Mouse (Mus musculus) liver, embryonic 15.5 days (tissue): ENCODE measurements around the gene Mrnip. TPM values are rescaled to one million over a fixed set of nuclear protein-coding genes. Genes with fewer than 3 reads are reported as not detected.

Experiments used
- ATAC-seq: fragments of 200-750 bp; cut with Nextera tagmentation; 2 replicates; pipeline ENCODE4 v1.8.0; 2017; ENCODE audit warnings: moderate number of reproducible peaks, mild to moderate bottlenecking, moderate library complexity; ENCODE audit not compliant: insufficient read depth
- H3K27ac ChIP-seq: fragments of 300-500 bp; sonication (generic); replicated peaks from 2 replicates; pipeline ENCODE4 v1.5.1; 2015; ENCODE audit warnings: mild to moderate bottlenecking, inconsistent platforms
- H3K27me3 ChIP-seq: fragments of 300-500 bp; sonication (generic); 2 replicates; pipeline ENCODE4 v1.6.1; 2015; ENCODE audit warnings: mild to moderate bottlenecking, inconsistent platforms
- H3K36me3 ChIP-seq: fragments of 300-500 bp; sonication (generic); replicated peaks from 2 replicates; pipeline ENCODE4 v1.6.1; 2015; ENCODE audit warnings: moderate library complexity, mild to moderate bottlenecking, inconsistent platforms
- H3K4me1 ChIP-seq: fragments of 300-500 bp; sonication (generic); replicated peaks from 2 replicates; pipeline ENCODE4 v1.6.1; 2015; ENCODE audit warnings: inconsistent platforms
- H3K4me2 ChIP-seq: fragments of 300-500 bp; sonication (generic); 2 replicates; pipeline ENCODE4 v1.6.1; 2015; ENCODE audit warnings: moderate library complexity, mild to moderate bottlenecking, inconsistent platforms
- H3K4me3 ChIP-seq: fragments of 300-500 bp; sonication (generic); replicated peaks from 2 replicates; pipeline ENCODE4 v1.5.1; 2015; ENCODE audit warnings: mild to moderate bottlenecking, inconsistent platforms
- H3K9ac ChIP-seq: fragments of 300-500 bp; sonication (generic); 2 replicates; pipeline ENCODE4 v1.6.1; 2015; ENCODE audit warnings: moderate library complexity, mild to moderate bottlenecking, inconsistent platforms
- H3K9me3 ChIP-seq: fragments of 300-500 bp; sonication (generic); replicated peaks from 2 replicates; pipeline ENCODE4 v1.6.1; 2016; ENCODE audit warnings: inconsistent platforms
- WGBS: fragments of 180-500 bp; shearing (Covaris S2); methylation state at CpG from one replicate; pipeline ENCODE4 v1.1.7; 2015; ENCODE audit warnings: mixed read lengths; ENCODE audit not compliant: insufficient replicate concordance; 5-methylcytosine and 5-hydroxymethylcytosine counted together
- polyA plus RNA-seq: library from polyadenylated mRNA; unstranded; fragments of >200 nt; fragmentation: Nextera tagmentation; extraction: Ambion mirVana; gene quantifications from 2 replicates; pipeline ENCODE4 v1.2.1, GENCODE M21; 2015

The Mrnip gene
- polyA plus RNA-seq, 1 experiment from 2014 or later: 7.6 TPM

GRCm38 (mm10) chr11:50227226-50227625 lies 53.0 kb downstream of the Mrnip start:
- ATAC-seq: no peak
- H3K27ac ChIP-seq: peak overlapping the region; percentile 97
- H3K4me1 ChIP-seq: peaks cover 77% of the 10 kb centered on the region
- H3K9me3 ChIP-seq: no peaks in the 10 kb centered on the region
- no peaks in the 10 kb centered on the region for H3K27me3 ChIP-seq
- H3K9ac ChIP-seq: no peak overlapping the region; the same call in 1 of the 2 replicates
- peak overlapping the region; percentile 94 for H3K4me3 ChIP-seq
- peaks cover 19% of the 10 kb centered on the region for H3K36me3 ChIP-seq
- peak overlapping the region; percentile 86 for H3K4me2 ChIP-seq
- WGBS: 62% methylated on average over 3 of the region's 3 CpGs

DNA sequence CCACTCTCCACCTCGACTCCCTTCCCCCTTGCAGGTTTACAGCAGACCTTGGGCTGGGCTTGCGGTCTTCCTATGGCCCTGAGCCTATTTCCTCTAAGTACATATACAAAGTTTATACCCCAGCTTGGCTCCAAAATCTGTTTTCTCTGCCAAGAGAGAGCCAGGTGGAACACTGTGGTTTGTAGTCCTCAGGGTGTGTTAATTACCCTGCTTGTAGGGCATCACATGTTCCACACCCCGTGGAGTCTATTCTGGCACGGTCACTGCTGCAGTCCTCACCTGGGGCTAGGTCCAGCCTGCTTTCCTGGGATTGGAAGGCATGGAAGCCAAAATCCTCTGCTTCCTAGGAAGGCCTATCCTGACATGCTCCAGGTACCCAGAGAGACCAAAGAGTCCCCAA lies 53.5 kb downstream of the Mrnip start:
- Histone ChIP-seq H3K9me3 (no peaks in the 10 kb centered on the region), H3K4me1 (peaks cover 72% of the 10 kb centered on the region), H3K27ac (peak overlapping the region; percentile 97), H3K9ac (no peak overlapping the region), H3K36me3 (peaks cover 24% of the 10 kb centered on the region), H3K4me3 (no peak overlapping the region), H3K4me2 (peak overlapping the region; percentile 86), H3K27me3 (no peaks in the 10 kb centered on the region)
- ATAC-seq: no peak
- 82% methylated on average over 4 of the region's 4 CpGs for WGBS

DNA sequence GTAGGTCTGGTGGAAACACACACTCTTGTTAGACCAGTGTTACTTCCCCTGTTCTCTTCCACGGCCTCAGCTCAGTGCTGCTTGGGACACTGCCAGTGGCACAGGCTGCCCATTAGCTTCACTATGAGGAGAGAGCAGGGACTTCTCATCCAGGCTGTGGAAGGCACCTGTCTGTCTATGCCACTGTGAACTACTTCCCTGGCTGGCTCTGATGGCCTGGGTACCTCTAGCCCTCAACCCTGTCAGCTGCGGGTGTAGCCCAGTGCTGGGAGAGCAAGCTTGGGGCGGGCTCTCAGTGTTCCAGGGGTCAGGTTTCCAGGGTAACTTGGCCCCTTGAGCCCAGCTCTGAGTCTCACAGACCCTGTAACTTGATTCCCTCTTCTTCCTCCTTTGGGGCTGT lies 54.5 kb downstream of the Mrnip start:
- no peaks in the 10 kb centered on the region for H3K27me3 ChIP-seq
- H3K9me3 ChIP-seq: no peaks in the 10 kb centered on the region
- no peak overlapping the region for H3K9ac ChIP-seq
- no peak overlapping the region for H3K4me3 ChIP-seq
- no peak overlapping the region for H3K4me2 ChIP-seq
- ATAC-seq: no peak
- peaks cover 62% of the 10 kb centered on the region for H3K4me1 ChIP-seq
- 53% methylated on average over 3 of the region's 3 CpGs for WGBS
- peak overlapping the region; percentile 45 for H3K27ac ChIP-seq
- peaks cover 35% of the 10 kb centered on the region for H3K36me3 ChIP-seq

DNA sequence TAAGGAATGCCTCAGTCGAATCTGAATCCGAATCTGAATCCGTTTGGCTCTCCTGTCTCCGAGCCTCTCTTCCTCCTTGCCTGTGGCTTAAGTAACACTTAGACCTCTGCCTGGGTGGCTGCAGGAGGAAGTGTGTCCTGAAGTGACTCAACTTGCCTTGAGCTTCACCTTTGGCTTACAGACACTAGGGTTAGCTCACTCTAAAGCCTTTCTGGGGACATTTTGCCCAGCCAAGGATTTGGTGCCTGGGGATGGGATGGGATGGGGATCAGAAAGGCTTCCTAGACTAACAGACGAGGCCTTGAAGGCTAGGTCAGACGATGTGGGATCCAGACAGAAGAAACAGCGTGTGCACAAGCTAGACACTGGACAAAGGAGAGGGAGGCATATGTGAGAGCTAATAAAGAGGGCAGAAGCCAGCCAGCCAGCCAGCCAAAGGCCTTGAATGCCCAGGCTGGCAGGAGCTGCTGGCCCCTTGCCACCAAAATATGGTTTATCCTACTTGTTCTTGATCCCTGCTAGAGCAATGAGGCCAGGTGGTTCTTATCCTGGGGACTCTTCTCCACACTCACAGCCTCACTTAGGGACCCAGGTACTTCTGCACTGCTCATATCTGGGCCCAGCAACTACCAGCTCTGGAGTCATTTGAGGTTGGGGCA lies 55.1 kb downstream of the Mrnip start:
- no peak overlapping the region for H3K4me3 ChIP-seq
- H3K9me3 ChIP-seq: no peaks in the 10 kb centered on the region
- H3K4me2 ChIP-seq: no peak overlapping the region
- peak overlapping the region; percentile 45 for H3K27ac ChIP-seq
- peaks cover 41% of the 10 kb centered on the region for H3K36me3 ChIP-seq
- H3K4me1 ChIP-seq: peaks cover 56% of the 10 kb centered on the region
- no peaks in the 10 kb centered on the region for H3K27me3 ChIP-seq
- H3K9ac ChIP-seq: no peak overlapping the region
- no peak for ATAC-seq
- WGBS: 59% methylated on average over 7 of the region's 7 CpGs

DNA sequence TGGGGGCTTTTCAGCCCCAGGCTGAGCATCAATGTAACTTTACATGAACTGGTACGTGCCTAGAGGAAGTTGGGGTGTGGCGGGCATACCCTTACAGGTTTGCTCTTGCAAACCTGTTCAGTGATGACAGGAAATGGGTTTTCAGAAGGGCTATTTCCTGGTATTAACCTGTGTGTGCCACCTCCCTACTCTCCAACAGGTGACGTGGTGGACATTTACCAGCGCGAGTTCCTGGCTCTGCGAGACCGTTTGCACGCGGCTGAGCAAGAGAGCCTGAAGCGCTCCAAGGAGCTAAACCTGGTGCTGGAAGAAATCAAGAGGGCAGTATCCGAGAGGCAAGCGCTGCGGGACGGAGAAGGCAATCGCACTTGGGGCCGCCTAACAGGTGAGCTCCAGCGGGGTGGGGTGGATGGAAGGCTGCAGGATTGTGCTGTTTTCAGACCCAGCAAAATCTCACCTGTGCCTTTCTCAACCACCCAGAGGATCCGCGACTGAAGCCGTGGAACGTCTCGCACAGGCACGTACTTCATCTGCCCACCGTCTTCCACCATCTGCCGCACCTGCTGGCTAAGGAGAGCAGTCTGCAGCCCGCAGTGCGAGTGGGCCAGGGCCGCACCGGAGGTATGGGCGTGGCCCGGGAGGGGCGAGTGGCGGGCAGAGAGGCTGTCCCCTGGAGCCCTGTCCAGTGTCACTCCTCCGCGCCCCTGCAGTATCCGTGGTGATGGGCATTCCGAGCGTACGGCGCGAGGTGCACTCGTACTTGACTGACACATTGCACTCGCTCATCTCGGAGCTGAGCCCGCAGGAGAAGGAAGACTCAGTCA lies 56.4 kb downstream of the Mrnip start:
- 74% methylated on average over 45 of the region's 45 CpGs for WGBS

DNA sequence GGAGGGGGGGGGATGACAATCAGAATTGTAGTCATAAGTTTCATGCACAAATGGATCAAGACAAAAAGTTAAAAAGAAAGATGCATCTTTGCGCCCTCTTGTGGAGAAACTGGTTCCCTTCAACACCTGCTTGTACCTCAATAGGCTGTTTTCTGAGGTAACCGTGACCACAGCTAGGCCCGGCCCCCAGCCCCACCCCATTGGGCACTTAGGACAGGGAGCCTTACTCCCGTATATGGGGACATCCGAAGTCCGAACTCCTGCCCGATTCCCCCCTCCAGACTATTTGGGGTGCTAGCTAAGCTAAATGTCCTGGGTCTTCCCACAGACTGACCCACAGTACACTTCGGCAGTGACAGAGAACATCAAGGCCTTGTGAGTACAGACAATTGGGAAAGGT lies 57.2 kb downstream of the Mrnip start:
- Histone ChIP-seq H3K4me3 (no peak overlapping the region), H3K27me3 (no peaks in the 10 kb centered on the region), H3K4me2 (peak overlapping the region; percentile 47), H3K9me3 (no peaks in the 10 kb centered on the region), H3K9ac (no peak overlapping the region), H3K27ac (no peak overlapping the region), H3K36me3 (peaks cover 55% of the 10 kb centered on the region), H3K4me1 (peaks cover 58% of the 10 kb centered on the region)
- ATAC-seq: no peak
- WGBS: 34% methylated on average over 8 of the region's 8 CpGs

More for the DNA sequence above, 56.4 kb downstream of the Mrnip start:
- Histone ChIP-seq H3K36me3 (peaks cover 54% of the 10 kb centered on the region), H3K9me3 (no peaks in the 10 kb centered on the region), H3K4me3 (0 out of 2 replicates have a peak overlapping the region, but pooled peaks have one; percentile 12), H3K27me3 (no peaks in the 10 kb centered on the region), H3K9ac (no peak overlapping the region), H3K4me1 (peaks cover 58% of the 10 kb centered on the region), H3K27ac (no peak overlapping the region), H3K4me2 (peak overlapping the region; percentile 47)
- ATAC-seq: no peak

- H3K4me1 ChIP-seq: peaks cover 58% of the 10 kb centered on the region
- no peak overlapping the region for H3K27ac ChIP-seq
- WGBS: 83% methylated on average over 13 of the region's 13 CpGs
- H3K9me3 ChIP-seq: no peaks in the 10 kb centered on the region
- ATAC-seq: no peak
- H3K27me3 ChIP-seq: peaks cover 11% of the 10 kb centered on the region
- no peak overlapping the region for H3K9ac ChIP-seq
- no peak overlapping the region for H3K4me2 ChIP-seq
- no peak overlapping the region for H3K4me3 ChIP-seq
- peaks cover 55% of the 10 kb centered on the region for H3K36me3 ChIP-seq
Observed at GRCm38 (mm10) chr11:50233022-50233421, 58.8 kb downstream of the Mrnip start.

GRCm38 (mm10) chr11:50233993-50234392 lies 59.7 kb downstream of the Mrnip start:
- Histone ChIP-seq H3K9me3 (no peaks in the 10 kb centered on the region), H3K27ac (no peak overlapping the region), H3K9ac (no peak overlapping the region), H3K4me1 (peaks cover 60% of the 10 kb centered on the region), H3K4me3 (no peak overlapping the region), H3K36me3 (peaks cover 55% of the 10 kb centered on the region), H3K27me3 (peaks cover 14% of the 10 kb centered on the region), H3K4me2 (no peak overlapping the region)
- no peak for ATAC-seq
- WGBS: 84% methylated on average over 11 of the region's 11 CpGs

- H3K9me3 ChIP-seq: no peaks in the 10 kb centered on the region
- peaks cover 14% of the 10 kb centered on the region for H3K27me3 ChIP-seq
- H3K9ac ChIP-seq: no peak overlapping the region
- peaks cover 55% of the 10 kb centered on the region for H3K36me3 ChIP-seq
- H3K4me1 ChIP-seq: peaks cover 60% of the 10 kb centered on the region
- 90% methylated on average over 25 of the region's 25 CpGs for WGBS
- H3K4me3 ChIP-seq: no peak overlapping the region
- no peak for ATAC-seq
- no peak overlapping the region for H3K4me2 ChIP-seq
- H3K27ac ChIP-seq: no peak overlapping the region
Observed at GRCm38 (mm10) chr11:50234606-50235005, 60.4 kb downstream of the Mrnip start.

GRCm38 (mm10) chr11:50236540-50236936 lies 62.3 kb downstream of the Mrnip start:
- Histone ChIP-seq H3K9me3 (no peaks in the 10 kb centered on the region), H3K9ac (peak overlapping the region; percentile 60), H3K27ac (0 out of 2 replicates have a peak overlapping the region, but pooled peaks have one; percentile 38), H3K36me3 (peaks cover 43% of the 10 kb centered on the region), H3K4me2 (peak overlapping the region; percentile 98), H3K27me3 (peaks cover 14% of the 10 kb centered on the region), H3K4me3 (peak overlapping the region; percentile 70), H3K4me1 (peaks cover 51% of the 10 kb centered on the region)
- peak; percentile 90 for ATAC-seq
- 2% methylated on average over 27 of the region's 27 CpGs for WGBS
